In the genomic region with DNA sequence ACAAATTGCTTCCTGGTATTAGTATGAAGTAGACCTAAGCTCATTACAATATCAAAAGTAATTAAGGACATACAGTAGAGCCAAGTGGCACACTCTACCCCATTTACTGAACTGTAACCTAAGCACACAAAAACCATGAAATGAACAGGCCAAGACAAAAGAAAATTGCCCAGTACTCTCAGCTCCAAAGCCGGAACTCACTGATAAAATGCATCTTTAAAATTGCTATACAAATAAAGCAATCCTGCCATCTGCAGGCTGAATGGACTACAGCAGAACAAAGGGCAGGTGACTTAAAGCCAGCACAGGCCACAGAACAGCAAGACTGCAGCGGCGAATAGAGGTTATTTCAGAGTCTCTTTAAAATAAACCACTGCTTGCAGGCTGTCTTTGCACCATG, we compare ENCODE assay signal across 8 mouse cellular contexts. TPM values are rescaled to one million over a fixed set of nuclear protein-coding genes. Genes with fewer than 3 reads are reported as not detected.
DNase-seq lines count a peak whose midpoint lies in the region; ATAC-seq and TF ChIP-seq lines count a peak whose summit lies in the region.

No protein-coding gene starts in this region.

- 12% methylated on average over 3 of the region's 3 CpGs for WGBS in forebrain, embryonic 16.5 days
- WGBS in kidney, embryonic 14.5 days: 41% methylated on average over 3 of the region's 3 CpGs

- H3K9ac ChIP-seq in ES-E14 (ENCODE audit: insufficient read depth, low read depth, low read length, poor library complexity, severe bottlenecking): no peak overlapping the region
- no peak overlapping the region for H3K9ac ChIP-seq in forebrain, embryonic 16.5 days (replicated peaks; ENCODE audit: low read depth, low read length)
- H3K9ac ChIP-seq in kidney, embryonic 14.5 days (ENCODE audit: low read depth, low read length): no peak overlapping the region

- no peaks in the 10 kb centered on the region for H3K36me3 ChIP-seq in ES-E14 (ENCODE audit: control insufficient read depth, insufficient read depth, low read length, poor library complexity, severe bottlenecking)
- no peaks in the 10 kb centered on the region for H3K36me3 ChIP-seq in forebrain, embryonic 16.5 days (ENCODE audit: control insufficient read depth, insufficient read depth)
- no peaks in the 10 kb centered on the region for H3K36me3 ChIP-seq in kidney, embryonic 14.5 days (ENCODE audit: control insufficient read depth, insufficient read depth, low read length)

- in situ Hi-C loops in ES-E14 (cut with MboI; ENCODE audit: low sequenced_read_pairs in 2 of 2, unreplicated experiment in 2 of 2): no loop called here

- no peak overlapping the region for H3K4me2 ChIP-seq in forebrain, embryonic 16.5 days (ENCODE audit: low read length)
- H3K4me2 ChIP-seq in kidney, embryonic 14.5 days (replicated peaks; ENCODE audit: low read depth, low read length): no peak overlapping the region

- H3K4me1 ChIP-seq in ES-E14 (ENCODE audit: control insufficient read depth in 2 of 2, insufficient read depth in 2 of 2, low read length in 2 of 2, poor library complexity in 1 of 2): no peaks in the 10 kb centered on the region
- peaks cover 5% of the 10 kb centered on the region; the same call in 1 of the 2 replicates for H3K4me1 ChIP-seq in forebrain, embryonic 16.5 days (replicated peaks; ENCODE audit: control insufficient read depth, insufficient read depth, low read length)
- H3K4me1 ChIP-seq in kidney, embryonic 14.5 days (ENCODE audit: control insufficient read depth, insufficient read depth, low read length): no peaks in the 10 kb centered on the region

- peak; percentile 14 to 25 for DNase-seq in left cerebral cortex, adult 18-20 months (ENCODE audit: low spot score in 2 of 2)
- DNase-seq in left cerebral cortex, adult 8-10 months (ENCODE audit: low spot score in 2 of 2): no peak
- DNase-seq in ES-E14 (ENCODE audit: low read depth, low spot score): no peak
- DNase-seq in c-Kit-positive CD71-negative TER-119-negative erythroid progenitor cells, embryonic 14.5 days (ENCODE audit: low read depth): peak; percentile 59
- DNase-seq in ovary, adult 18-20 months (ENCODE audit: low spot score): no peak

- H3K9me3 ChIP-seq in ES-E14 (ENCODE audit: control insufficient read depth, insufficient read depth, low read depth, low read length): no peaks in the 10 kb centered on the region
- H3K9me3 ChIP-seq in forebrain, embryonic 16.5 days (ENCODE audit: control insufficient read depth, low read length): no peaks in the 10 kb centered on the region
- no peaks in the 10 kb centered on the region for H3K9me3 ChIP-seq in kidney, embryonic 14.5 days (ENCODE audit: control insufficient read depth, low read length)

- H3K4me3 ChIP-seq in ES-E14 (ENCODE audit: insufficient read depth in 1 of 2, low read depth in 1 of 2, low read length in 2 of 2, poor library complexity in 1 of 2, severe bottlenecking in 1 of 2): no peak overlapping the region
- H3K4me3 ChIP-seq in forebrain, embryonic 16.5 days (replicated peaks; ENCODE audit: low read length): no peak overlapping the region
- H3K4me3 ChIP-seq in kidney, embryonic 14.5 days (ENCODE audit: low read length): no peak overlapping the region

- peak; percentile 70 for ATAC-seq in forebrain, embryonic 16.5 days
- peak; percentile 32; the same call in 1 of the 2 replicates for ATAC-seq in kidney, embryonic 14.5 days (ENCODE audit: low FRiP score, low TSS enrichment)
- ATAC-seq in megakaryocyte-erythroid progenitor cell, adult 5-6 weeks (replicated peaks; ENCODE audit: low FRiP score, low TSS enrichment, poor library complexity, severe bottlenecking): peak; percentile 95

- H3K27ac ChIP-seq in ES-E14 (ENCODE audit: insufficient read depth, low read depth, low read length, poor library complexity, severe bottlenecking): no peak overlapping the region
- no peak overlapping the region for H3K27ac ChIP-seq in forebrain, embryonic 16.5 days (ENCODE audit: low read length)
- no peak overlapping the region for H3K27ac ChIP-seq in kidney, embryonic 14.5 days (ENCODE audit: low read depth, low read length)

- no peaks in the 10 kb centered on the region for H3K27me3 ChIP-seq in forebrain, embryonic 16.5 days (replicated peaks; ENCODE audit: control insufficient read depth, insufficient read depth, low read length)
- H3K27me3 ChIP-seq in kidney, embryonic 14.5 days (ENCODE audit: control insufficient read depth, insufficient read depth, low read length): no peaks in the 10 kb centered on the region

TF ChIP-seq in ES-E14, 5 proteins besides CTCF, POLR2A, EP300 and RAD21:
- no peak for TF ChIP-seq MAFK (IDR thresholded peaks at IDR 0.05; ENCODE audit: insufficient read depth, low read depth, low read length)
- TF ChIP-seq ZC3H11A (IDR thresholded peaks at IDR 0.05; ENCODE audit: borderline replicate concordance, low read depth, low read length): peak; percentile 19; the same call in 1 of the 2 replicates

RNA-seq across cellular contexts. Expression of gene Pdhx, which starts 10.4 kb away (rescaled TPM):
- 10 to 100 TPM; 52.9 to 54.1 TPM for total RNA-seq in left cerebral cortex, adult 18-20 months (2021)
- 10 to 100 TPM; 48.3 to 59.4 (median 53.2) TPM for total RNA-seq in left cerebral cortex, adult 8-10 months (2022)
- total RNA-seq in ES-E14 (2012; rRNA removed): 29.8 and 35.6 TPM in 2 replicates
- 61.0 and 63.5 TPM in 2 replicates for polyA plus RNA-seq in forebrain, embryonic 16.5 days (2015; fragmentation: Nextera tagmentation; extraction: Ambion mirVana)
- polyA plus RNA-seq in kidney, embryonic 14.5 days (2014; fragmentation: Nextera tagmentation; extraction: Ambion mirVana): 31.5 and 38.3 TPM in 2 replicates
- total RNA-seq in megakaryocyte-erythroid progenitor cell, adult 5-6 weeks (2014; fragmentation: Nextera tagmentation): 17.9 and 24.6 TPM in 2 replicates
- total RNA-seq in megakaryocyte-erythroid progenitor cell, adult 5-6 weeks (2017): 22.6 and 30.6 TPM in 2 replicates

RNA-seq across cellular contexts. Expression of gene Apip, which starts 10.6 kb away (rescaled TPM):
- 10 to 100 TPM; 19.1 to 19.5 TPM for total RNA-seq in left cerebral cortex, adult 18-20 months (2021)
- total RNA-seq in left cerebral cortex, adult 8-10 months (2022): 10 to 100 TPM; 12.3 to 21.8 (median 17.3) TPM
- 18.1 and 27.9 TPM in 2 replicates for total RNA-seq in ES-E14 (2012; rRNA removed)
- 44.9 and 48.3 TPM in 2 replicates for polyA plus RNA-seq in forebrain, embryonic 16.5 days (2015; fragmentation: Nextera tagmentation; extraction: Ambion mirVana)
- polyA plus RNA-seq in kidney, embryonic 14.5 days (2014; fragmentation: Nextera tagmentation; extraction: Ambion mirVana): 73.7 and 73.9 TPM in 2 replicates
- total RNA-seq in megakaryocyte-erythroid progenitor cell, adult 5-6 weeks (2014; fragmentation: Nextera tagmentation): 61.8 and 85.4 TPM in 2 replicates
- total RNA-seq in megakaryocyte-erythroid progenitor cell, adult 5-6 weeks (2017): 30.3 and 56.7 TPM in 2 replicates

Comparison
In these comparisons a context has a peak if more than half of its experiments do, and no peak if none do; other contexts are left out.
1. DNase-seq: peak in left cerebral cortex, adult 18-20 months (2 of 2) and c-Kit-positive CD71-negative TER-119-negative erythroid progenitor cells, embryonic 14.5 days (single experiment); none in left cerebral cortex, adult 8-10 months (0 of 2), ES-E14 (single experiment) and ovary, adult 18-20 months (single experiment).
2. ATAC-seq: peak in every context shown above with its lines; median percentile 95 in megakaryocyte-erythroid progenitor cell, adult 5-6 weeks; 70 in forebrain, embryonic 16.5 days; 32 in kidney, embryonic 14.5 days.